Mouse (Mus musculus): ENCODE measurements around the gene Krt90.

The Krt90 gene

GRCm38 (mm10) chr15:101562850-101563249 is at the start of gene Krt90:
Gene Krt90, minus strand, starts transcription at chr15:101562950.
- no peak for DNase-seq (ENCODE audit: low read depth)

DNA sequence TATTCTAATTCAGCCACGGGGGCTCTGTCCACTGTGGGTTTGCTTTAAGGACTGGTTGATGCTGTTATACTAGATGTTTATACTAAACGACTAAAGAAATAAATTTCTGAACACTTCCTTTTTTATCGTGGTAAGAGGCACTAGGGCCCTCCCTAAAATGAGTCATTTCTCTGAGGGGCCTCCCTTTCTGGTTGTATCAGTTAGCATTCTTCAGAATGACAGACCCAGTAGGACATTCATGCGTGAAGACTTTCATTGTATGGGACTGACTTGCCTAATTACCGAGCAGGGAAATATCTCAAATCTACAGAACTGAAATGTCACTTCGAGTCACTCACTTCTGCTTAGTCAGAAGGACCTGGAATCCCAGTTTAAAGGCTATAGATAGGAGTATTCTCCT is 36.4 kb upstream of the Krt90 start:
- DNase-seq (ENCODE audit: low read depth): no peak

DNA sequence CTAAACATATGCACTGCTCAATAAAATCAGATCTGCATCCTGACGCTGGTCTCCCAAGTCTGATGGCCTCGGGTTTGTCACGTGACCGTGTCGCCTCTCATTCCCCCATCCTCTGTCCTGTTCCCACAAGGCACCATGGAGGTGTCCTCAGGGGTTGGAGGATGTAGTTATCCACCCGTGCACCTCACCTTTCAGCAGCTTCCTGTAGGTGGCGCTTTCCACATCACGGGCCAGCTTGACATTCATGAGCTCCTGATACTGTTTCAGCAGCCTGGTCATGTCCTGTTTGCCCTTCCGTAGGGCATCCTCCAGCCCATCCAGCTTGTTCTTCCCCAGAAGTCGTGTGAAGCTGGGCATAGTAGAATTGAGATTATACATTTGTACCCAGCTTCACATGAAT is 25.5 kb upstream of the Krt90 start:
- DNase-seq (ENCODE audit: low read depth): no peak

DNA sequence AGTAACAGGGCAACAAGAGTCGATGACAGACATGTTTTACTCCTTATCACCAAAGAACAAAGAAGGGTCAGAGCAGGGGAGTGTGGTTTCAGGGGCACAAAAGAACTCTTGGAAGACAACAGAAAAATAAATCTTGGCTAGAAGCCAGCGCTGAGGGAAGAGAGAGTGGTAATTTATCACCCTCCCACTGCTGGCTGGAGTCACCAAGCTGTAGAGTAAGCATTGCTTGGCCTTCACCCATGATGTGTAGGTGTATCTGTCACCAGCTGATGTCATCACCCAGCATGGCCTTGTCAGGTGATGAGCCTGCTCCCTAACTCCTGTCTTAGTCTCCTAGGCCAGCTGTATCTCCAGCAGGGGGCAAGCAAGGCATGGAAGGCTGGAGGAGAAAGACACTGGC is 21.7 kb upstream of the Krt90 start:
- DNase-seq (ENCODE audit: low read depth): no peak

- no peak for DNase-seq (ENCODE audit: low read depth)
Measured at GRCm38 (mm10) chr15:101583211-101583965, 20.6 kb upstream of the Krt90 start.

DNA sequence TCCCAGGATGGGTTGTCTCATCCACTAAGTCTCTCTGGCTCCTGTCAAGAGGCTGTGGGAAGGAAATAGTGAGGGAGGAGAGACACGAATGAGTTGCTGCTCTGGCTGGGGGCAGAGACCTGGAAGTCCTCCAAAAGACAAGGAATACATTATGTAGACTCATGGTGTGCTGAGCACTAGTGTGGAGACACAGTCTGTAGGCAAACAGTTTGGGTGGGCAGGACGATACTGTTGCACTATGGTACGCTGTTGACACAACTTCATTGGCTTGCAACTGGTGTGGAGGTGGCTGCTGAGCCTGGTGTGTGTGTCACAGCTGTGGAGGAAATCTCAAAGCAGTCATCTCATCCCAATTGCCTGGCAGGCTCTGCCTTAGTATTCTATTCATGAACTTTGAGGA is 19.0 kb upstream of the Krt90 start:
- DNase-seq (ENCODE audit: low read depth): no peak

DNA sequence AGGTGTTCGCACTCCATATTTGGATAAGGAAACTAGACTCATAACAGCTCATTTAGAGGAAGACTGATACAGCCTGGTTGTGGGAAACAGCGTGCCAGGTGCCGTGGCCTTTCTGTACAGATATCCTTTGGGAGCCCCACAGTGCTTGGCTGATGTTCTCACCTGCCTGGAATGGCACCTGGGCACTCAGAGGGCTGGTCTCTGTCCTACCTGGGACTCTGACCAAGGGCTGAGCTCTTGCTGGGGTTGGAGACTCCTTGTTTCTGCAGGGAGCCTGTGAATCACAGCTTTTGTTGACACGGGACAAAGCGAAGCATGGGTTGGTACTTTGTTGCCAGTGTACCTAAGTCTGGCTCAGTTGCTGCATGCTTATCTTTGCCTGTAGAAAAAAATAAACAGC is 12.8 kb upstream of the Krt90 start:
- DNase-seq (ENCODE audit: low read depth): no peak

DNA sequence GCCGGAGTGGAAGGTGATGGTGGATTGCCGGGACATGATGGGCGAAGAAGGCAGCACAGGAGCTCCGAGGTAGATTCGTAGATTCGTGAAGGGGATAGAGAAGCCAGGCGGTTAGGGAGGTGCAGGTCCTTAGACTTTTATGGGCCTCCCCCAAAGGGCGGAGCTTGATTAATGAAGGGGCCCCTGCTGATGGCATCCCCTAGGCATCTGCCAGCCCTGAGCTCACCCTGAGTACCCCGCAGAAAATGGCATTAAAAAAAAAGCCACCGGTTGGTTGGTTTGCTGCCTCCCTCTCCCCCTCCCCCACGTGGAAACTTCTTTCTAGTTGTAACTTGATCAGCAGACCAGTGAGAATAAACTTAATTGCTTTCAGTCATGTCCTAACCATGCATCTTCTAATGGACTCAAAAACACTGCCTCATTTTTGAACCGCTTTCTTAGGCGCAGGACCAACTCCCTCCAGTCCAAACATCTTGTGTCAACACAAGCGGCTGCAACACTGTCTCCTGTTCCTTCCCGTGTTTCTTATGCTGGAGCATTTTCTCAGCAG is 11.1 kb upstream of the Krt90 start, which contains the start of gene Krt75:
Gene Krt75, minus strand, starts transcription at position 109 of the 550 bp plus-strand sequence.
- DNase-seq (ENCODE audit: low read depth): no peak

DNA sequence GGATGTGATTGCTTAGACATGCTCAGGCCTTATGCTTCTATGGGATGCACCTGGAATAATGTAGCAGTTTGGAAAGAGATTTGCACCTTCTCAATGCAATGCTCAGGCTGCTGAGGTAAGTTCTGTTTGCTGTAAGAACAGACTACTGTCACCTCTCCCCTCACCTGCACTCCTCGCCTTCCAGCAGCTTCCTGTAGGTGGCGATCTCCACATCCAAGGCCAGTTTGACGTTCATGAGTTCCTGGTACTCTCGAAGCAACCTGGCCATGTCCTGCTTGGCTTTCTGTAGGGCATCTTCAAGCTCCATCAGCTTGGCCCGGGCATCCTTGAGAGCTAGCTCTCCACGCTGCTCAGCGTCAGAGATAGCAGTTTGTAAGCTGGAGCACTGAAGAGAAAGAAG is 5.0 kb upstream of the Krt90 start:
- DNase-seq (ENCODE audit: low read depth): no peak

DNA sequence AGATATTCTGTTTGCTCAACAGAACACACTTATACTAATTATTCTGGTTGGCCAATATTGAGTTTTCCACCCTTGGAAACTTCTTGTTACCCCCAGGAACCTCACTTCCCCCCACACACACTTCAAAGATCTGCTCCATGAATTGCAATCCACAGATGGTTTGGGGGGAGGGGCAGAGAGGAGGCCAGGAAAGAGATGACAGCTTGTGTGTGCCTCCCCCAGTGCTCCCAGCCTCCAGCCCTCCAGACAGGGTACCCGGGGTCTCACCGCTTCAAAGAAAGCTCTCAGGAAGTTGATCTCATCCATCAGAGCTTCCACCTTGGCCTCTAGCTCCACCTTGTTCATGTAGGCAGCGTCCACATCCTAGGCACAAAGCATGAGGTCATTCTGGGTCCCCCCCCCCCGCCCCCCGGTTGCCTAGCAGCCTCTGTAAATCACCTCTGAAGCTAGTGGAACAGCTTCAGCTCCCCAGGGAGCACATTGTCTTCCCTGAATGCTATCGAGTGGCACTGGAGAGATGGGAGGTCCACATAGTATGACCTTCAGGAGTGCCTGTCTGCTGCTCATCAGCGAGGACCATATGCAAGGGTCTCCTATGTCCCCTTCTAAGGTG is 4.6 kb downstream of the Krt90 start:
- no peak for DNase-seq (ENCODE audit: low read depth)

- peak; percentile 20 for DNase-seq (ENCODE audit: low read depth)
Measured at GRCm38 (mm10) chr15:101553169-101553568, 9.6 kb downstream of the Krt90 start.

DNA sequence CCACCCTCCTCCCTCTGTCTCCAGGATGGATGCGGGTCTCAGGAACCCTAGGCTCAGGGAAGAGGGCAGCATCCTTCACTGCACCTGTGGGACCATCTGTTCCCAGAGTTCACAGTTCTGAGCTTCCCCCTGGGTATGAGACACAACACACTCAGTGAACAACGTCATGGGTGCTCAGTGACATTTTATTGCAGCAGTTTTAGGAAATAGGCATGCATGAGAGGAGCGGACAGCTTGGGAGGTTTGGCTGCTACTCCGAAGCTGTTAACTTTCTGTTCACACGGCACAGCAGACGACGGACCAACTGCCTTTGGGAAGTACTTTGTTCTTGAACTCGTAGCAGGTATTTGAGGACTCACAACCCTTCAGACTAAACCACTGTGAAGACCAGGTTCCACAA is 10.6 kb downstream of the Krt90 start:
- no peak for DNase-seq (ENCODE audit: low read depth)

- no peak for DNase-seq (ENCODE audit: low read depth)
Measured at GRCm38 (mm10) chr15:101550567-101550966, 12.2 kb downstream of the Krt90 start, which contains the start of gene Krt82. Gene Krt82, minus strand, starts transcription at chr15:101550667.

DNA sequence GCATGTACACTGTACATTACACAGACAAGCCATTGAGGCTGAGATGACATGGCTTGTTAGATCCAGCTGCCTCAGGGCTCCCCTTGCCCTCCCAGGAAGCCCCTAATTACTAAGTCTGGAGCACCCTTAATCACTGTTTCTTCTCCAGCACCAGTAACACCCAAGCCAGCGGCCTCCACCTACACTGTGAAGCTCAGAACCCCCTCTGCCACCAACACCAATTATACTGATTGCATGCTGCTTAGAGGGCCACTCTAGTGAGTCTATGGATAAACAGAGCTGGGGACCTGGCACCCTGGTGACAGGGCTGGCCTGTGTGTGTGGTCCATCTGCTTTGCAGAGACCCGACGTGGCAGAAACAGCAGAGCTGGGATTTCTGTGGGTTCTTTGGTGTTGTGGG is 18.3 kb downstream of the Krt90 start:
- no peak for DNase-seq (ENCODE audit: low read depth)

DNA sequence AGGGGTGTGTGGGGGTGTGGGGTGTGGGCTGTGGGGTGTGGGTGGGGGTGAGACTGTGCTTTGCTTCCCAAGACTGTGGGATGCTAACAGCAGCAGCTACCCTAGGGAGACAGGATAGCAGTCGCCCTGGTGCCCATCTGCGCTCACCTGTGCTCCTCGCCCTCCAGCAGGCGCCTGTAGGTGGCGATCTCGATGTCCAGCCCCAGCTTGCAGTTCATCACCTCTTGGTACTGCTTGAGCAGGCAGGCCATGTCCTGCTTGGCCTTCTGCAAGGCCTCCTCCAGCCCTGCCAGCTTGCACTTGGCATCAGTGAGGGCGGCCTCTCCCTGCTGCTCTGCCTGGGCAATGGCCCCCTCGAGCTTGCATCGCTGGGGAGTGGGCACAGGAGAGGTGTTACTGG is 20.2 kb downstream of the Krt90 start:
- no peak for DNase-seq (ENCODE audit: low read depth)

DNA sequence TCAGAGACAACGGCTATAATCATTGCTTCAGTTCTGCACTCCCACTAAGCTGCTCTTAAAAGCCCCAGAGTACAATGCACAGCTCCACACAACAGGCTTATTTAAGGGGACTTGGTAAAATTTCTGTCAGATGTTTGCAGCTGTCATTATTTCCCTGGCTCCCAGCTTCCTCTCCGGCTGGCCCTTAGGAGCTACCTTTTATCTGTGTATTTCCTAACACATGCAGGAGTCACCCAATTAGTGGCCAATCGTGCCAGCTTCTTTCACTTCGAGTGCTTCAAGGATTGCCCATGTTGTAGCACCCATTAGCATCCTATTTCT is 24.2 kb downstream of the Krt90 start:
- DNase-seq (ENCODE audit: low read depth): no peak

DNA sequence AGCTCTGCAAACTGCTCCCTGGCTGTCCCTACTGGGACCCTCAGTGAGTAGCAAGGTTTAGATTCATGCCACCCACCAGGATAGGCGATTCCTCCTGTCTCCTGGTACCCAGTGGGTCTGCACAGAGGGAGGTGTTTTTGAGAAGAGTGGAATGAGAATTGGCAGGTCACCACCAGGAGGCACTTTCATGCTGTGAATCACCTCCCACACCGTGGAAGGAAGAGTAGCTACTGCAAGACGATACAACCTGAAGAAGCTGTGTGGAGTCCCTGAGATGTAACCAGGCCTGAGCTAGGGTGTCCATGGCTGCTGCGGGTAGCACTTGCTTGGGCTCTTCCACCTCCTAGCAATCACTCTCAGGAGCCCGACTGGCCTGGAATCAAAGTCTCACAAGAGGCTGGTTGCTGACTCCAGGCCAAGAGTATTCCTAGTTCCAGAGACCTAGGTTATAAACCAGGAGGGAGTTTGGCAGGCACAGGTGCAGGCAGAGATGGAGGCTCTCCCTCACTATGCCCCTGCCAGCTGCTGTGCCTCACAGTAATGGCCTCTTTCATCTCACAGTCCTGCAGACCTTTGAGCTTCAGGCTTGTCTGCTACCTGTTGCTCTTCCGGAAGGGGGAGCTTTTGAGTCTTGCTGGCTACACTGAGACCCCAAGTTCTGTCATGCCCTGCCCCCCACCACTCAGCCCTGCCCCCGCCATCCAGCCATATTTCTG is 24.7 kb downstream of the Krt90 start:
- DNase-seq (ENCODE audit: low read depth): no peak

DNA sequence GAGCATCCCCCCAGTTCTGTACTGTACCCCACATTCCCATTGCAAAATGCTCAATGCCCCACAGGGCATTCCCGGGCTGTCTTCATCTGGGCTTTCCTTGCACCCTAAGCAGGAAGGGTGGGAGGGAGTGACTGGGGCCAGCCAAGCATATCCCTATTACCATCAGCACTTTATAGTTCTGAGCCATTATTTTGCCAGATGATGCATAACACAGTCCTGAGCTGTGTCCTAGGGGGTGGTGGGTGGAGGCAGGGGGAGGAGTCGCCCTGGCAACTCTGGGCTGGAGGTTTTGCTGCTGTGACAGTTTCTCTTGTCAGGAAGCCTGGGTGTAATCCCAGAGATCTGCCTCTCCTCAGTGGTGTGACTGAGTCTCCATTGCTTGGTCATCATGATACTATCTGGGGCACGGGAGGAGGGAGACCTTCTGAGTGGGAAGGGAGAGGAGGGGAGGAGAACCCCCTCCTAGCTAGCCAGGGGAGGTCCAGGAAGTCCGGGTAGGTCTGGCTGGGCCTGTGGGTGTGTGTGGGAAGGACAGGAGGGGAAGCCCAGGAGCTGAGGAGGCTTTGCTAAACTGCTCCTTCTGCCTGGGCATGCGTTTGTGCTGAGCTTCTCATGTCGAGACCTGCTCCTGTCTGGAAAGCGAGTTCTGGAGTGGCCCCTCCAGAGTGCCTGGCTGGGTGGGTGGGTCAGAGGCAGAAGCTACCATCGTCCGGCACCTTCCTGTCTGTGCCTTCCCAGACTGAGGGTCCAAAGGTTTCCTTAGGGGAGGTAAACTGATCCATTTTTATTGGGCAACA is 26.5 kb downstream of the Krt90 start:
- DNase-seq (ENCODE audit: low read depth): no peak

- DNase-seq (ENCODE audit: low read depth): no peak
Measured at GRCm38 (mm10) chr15:101532720-101533119, 30.0 kb downstream of the Krt90 start, which contains the start of gene Krt84. Gene Krt84, minus strand, starts transcription at chr15:101532820.

DNA sequence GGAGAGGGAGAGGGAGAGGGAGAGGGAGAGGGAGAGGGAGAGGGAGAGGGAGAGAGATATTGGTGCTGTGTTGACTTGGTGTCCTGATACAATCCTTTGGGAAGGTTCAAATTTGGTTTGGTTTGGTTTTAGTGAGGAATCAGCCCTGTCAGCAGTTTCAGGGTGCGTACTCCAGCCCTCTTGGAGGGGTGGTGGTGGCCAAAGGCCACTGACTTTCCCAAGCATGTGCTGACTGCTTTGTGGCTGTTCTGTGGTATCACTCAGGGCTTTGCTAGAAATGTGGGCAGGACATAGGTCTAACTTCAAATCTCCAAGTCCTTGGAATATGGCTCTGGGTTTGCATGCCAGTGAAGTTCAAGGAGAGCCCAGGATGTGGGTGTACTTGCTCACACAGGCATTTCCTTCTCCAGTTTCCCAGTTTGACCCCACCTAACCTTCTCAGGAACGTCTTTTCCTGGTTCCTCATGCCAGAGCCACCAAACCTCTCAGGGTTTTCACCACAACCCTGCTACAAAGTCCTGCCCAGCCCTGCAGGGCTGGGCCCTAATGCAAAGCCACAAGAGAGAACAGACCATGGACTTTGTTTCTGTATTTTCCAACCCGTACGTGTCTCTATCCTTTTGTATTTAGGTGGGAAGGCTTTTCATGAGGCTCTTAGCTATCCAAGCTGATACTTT is 40.1 kb downstream of the Krt90 start:
- no peak for DNase-seq (ENCODE audit: low read depth)

- peak; percentile 55 for DNase-seq (ENCODE audit: low read depth)
Measured at GRCm38 (mm10) chr15:101519792-101520191, 43.0 kb downstream of the Krt90 start.
